Mouse (Mus musculus): ENCODE data around the gene Tti1. TPM values are rescaled to one million over a fixed set of nuclear protein-coding genes. Genes with fewer than 3 reads are reported as not detected.
A peak's percentile ranks its signal among the peaks of the same experiment; 100 is the strongest.

Tti1 gene
- polyA plus RNA-seq, 1 experiment from 2014 or later, result 7.0 TPM

DNA sequence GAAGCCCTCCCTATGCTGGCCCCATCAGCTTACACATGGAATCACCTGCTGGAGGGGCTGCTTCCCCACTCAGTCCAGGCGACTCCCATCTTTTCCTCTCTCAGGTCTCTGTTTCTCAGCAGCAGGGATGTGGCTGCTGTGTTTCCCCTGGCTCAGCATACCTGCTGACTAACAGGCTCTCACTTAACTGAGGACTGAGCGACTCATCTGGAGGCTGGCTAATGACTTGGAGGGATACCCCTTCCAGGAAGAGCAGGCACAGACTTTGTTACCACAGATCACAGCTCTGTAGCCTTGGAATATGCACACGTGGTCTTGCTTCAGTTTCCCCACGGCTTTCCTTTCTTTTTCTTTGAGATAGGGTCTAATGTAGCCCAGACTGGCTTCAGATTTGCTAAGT, 45.0 kb downstream of the Tti1 start:
- TF ChIP-seq CTCF (IDR thresholded peaks at IDR 0.05; ENCODE audit: low read depth), result no peak
- ATAC-seq (ENCODE audit: low FRiP score, low TSS enrichment) (no peak), DNase-seq (ENCODE audit: low spot score) (no peak)
- no peak overlapping the region for H3K4me2 ChIP-seq (replicated peaks; ENCODE audit: low read depth)
- H3K9ac ChIP-seq (ENCODE audit: low read length), result no peak overlapping the region
- no peaks in the 10 kb centered on the region for H3K27me3 ChIP-seq (ENCODE audit: control insufficient read depth, insufficient read depth, low read length)
- H3K4me1 ChIP-seq (replicated peaks; ENCODE audit: control insufficient read depth, insufficient read depth), result no peaks in the 10 kb centered on the region
- no peaks in the 10 kb centered on the region for H3K9me3 ChIP-seq (ENCODE audit: control insufficient read depth, low read length)
- 83% methylated on average over 4 of the region's 4 CpGs for WGBS
- H3K36me3 ChIP-seq (ENCODE audit: control insufficient read depth, insufficient read depth, low read length), result peaks cover 6% of the 10 kb centered on the region; the same call in 1 of the 2 replicates
- no peak overlapping the region for H3K27ac ChIP-seq (replicated peaks)
- no peak overlapping the region for H3K4me3 ChIP-seq (ENCODE audit: low read depth, low read length)

- Histone ChIP-seq H3K4me3 (ENCODE audit: low read depth, low read length) (no peak overlapping the region), H3K4me1 (replicated peaks; ENCODE audit: control insufficient read depth, insufficient read depth) (no peaks in the 10 kb centered on the region), H3K4me2 (replicated peaks; ENCODE audit: low read depth) (no peak overlapping the region), H3K27ac (replicated peaks) (no peak overlapping the region), H3K27me3 (ENCODE audit: control insufficient read depth, insufficient read depth, low read length) (no peaks in the 10 kb centered on the region), H3K36me3 (ENCODE audit: control insufficient read depth, insufficient read depth, low read length) (peaks cover 6% of the 10 kb centered on the region; the same call in 1 of the 2 replicates), H3K9me3 (ENCODE audit: control insufficient read depth, low read length) (no peaks in the 10 kb centered on the region), H3K9ac (ENCODE audit: low read length) (no peak overlapping the region)
- ATAC-seq (ENCODE audit: low FRiP score, low TSS enrichment) (no peak), DNase-seq (ENCODE audit: low spot score) (no peak)
- WGBS, result 67% methylated on average over 3 of the region's 3 CpGs
- TF ChIP-seq EP300 (optimal IDR thresholded peaks at IDR 0.05), result no peak
These were observed 45.5 kb downstream of the Tti1 start for GRCm38 (mm10) chr2:157982727-157983126.

GRCm38 (mm10) chr2:157979241-157979640, 49.0 kb downstream of the Tti1 start:
- no peak overlapping the region for H3K4me3 ChIP-seq (ENCODE audit: low read depth, low read length)
- no peak overlapping the region for H3K9ac ChIP-seq (ENCODE audit: low read length)
- H3K27me3 ChIP-seq (ENCODE audit: control insufficient read depth, insufficient read depth, low read length), result no peaks in the 10 kb centered on the region
- H3K36me3 ChIP-seq (ENCODE audit: control insufficient read depth, insufficient read depth, low read length), result peaks cover 2% of the 10 kb centered on the region; the same call in 1 of the 2 replicates
- DNase-seq (ENCODE audit: low spot score), result no peak
- WGBS, result 57% methylated on average over 5 of the region's 5 CpGs
- H3K4me2 ChIP-seq (replicated peaks; ENCODE audit: low read depth), result no peak overlapping the region
- H3K4me1 ChIP-seq (replicated peaks; ENCODE audit: control insufficient read depth, insufficient read depth), result no peaks in the 10 kb centered on the region
- no peak for ATAC-seq (ENCODE audit: low FRiP score, low TSS enrichment)
- no peak overlapping the region for H3K27ac ChIP-seq (replicated peaks)
- no peaks in the 10 kb centered on the region for H3K9me3 ChIP-seq (ENCODE audit: control insufficient read depth, low read length)
- no peak for TF ChIP-seq EP300 (optimal IDR thresholded peaks at IDR 0.05)

GRCm38 (mm10) chr2:157975595-157975994, 52.6 kb downstream of the Tti1 start:
- ATAC-seq (ENCODE audit: low FRiP score, low TSS enrichment) (no peak), DNase-seq (ENCODE audit: low spot score) (no peak)
- no peaks in the 10 kb centered on the region for H3K27me3 ChIP-seq (ENCODE audit: control insufficient read depth, insufficient read depth, low read length)
- no peak overlapping the region for H3K9ac ChIP-seq (ENCODE audit: low read length)
- no peak overlapping the region for H3K4me3 ChIP-seq (ENCODE audit: low read depth, low read length)
- no peaks in the 10 kb centered on the region for H3K9me3 ChIP-seq (ENCODE audit: control insufficient read depth, low read length)
- TF ChIP-seq CTCF (IDR thresholded peaks at IDR 0.05; ENCODE audit: low read depth) (no peak), EP300 (optimal IDR thresholded peaks at IDR 0.05) (no peak)
- H3K27ac ChIP-seq (replicated peaks), result no peak overlapping the region
- H3K4me2 ChIP-seq (replicated peaks; ENCODE audit: low read depth), result no peak overlapping the region
- H3K36me3 ChIP-seq (ENCODE audit: control insufficient read depth, insufficient read depth, low read length), result no peaks in the 10 kb centered on the region
- no peaks in the 10 kb centered on the region for H3K4me1 ChIP-seq (replicated peaks; ENCODE audit: control insufficient read depth, insufficient read depth)
- 2% methylated on average over 7 of the region's 7 CpGs for WGBS

DNA sequence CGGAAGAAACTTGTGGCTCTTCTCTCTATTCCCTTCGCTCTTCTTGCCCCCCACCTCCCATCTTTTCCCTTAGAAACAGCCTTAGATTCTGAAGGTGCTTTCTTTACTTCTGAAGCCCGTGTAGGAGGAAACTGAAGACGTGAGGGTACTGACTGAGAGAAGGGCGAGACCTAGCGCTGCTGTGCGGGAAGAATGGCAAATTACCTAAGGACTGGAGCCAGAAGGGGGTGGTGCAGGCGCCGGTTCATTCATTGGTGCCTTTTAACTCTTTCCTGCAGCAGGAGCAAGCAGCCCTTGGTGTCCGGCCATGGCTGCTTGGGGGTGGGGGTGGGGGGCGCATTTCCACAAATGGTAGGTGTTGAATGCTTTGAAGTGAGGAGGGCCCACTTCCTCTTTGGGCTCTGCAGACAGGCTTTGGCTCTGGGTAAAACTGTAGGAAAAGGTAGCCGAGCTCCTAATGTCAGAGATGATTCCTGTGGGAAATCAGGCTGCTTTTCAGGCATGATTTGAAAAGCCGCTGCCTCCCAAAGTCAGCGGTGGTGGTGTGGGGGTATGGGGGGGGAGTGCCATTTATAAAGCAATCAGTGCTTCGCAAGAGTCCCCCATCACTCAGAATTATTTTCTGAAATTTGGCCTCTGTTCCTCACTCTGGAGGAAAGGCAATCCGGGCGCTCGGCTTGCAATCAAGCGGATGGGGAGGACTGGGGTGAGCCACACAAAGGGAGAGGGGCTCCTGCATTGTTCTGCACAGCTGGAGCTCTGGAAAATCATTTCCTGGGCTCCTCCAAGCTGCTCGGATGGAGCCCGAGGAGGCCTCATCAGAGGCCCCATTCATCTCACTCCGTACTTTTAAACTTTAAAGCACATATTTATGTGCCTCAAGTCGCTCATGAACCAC, 53.4 kb downstream of the Tti1 start:
- no peak overlapping the region for H3K4me3 ChIP-seq (ENCODE audit: low read depth, low read length)
- 5% methylated on average over 23 of the region's 23 CpGs for WGBS
- ATAC-seq (ENCODE audit: low FRiP score, low TSS enrichment) (no peak), DNase-seq (ENCODE audit: low spot score) (no peak)
- TF ChIP-seq EP300 (optimal IDR thresholded peaks at IDR 0.05) (no peak), CTCF (IDR thresholded peaks at IDR 0.05; ENCODE audit: low read depth) (no peak)
- no peaks in the 10 kb centered on the region for H3K36me3 ChIP-seq (ENCODE audit: control insufficient read depth, insufficient read depth, low read length)
- no peak overlapping the region for H3K27ac ChIP-seq (replicated peaks)
- no peaks in the 10 kb centered on the region for H3K4me1 ChIP-seq (replicated peaks; ENCODE audit: control insufficient read depth, insufficient read depth)
- no peak overlapping the region for H3K9ac ChIP-seq (ENCODE audit: low read length)
- no peaks in the 10 kb centered on the region; the same call in 1 of the 2 replicates for H3K27me3 ChIP-seq (ENCODE audit: control insufficient read depth, insufficient read depth, low read length)
- H3K4me2 ChIP-seq (replicated peaks; ENCODE audit: low read depth), result no peak overlapping the region
- H3K9me3 ChIP-seq (ENCODE audit: control insufficient read depth, low read length), result no peaks in the 10 kb centered on the region

DNA sequence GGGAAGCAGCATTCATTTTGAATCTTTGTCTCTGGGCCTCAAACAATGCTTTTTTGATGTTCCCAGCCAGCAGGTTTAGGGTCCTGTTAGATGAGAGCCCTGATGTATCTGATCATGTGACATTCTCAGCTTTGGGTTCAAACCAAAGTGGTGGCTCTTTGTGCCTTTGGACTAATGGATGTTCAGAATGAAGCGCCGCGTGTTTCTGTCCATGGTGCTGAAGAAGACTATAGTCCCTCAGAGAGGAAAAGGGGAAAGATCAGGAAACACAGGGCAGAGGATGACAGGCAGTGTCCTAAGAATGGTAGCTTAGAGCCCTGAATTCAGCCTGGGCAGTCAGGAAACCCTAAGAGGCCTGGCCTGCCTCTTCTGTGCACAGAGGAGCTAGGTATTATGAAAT, 57.6 kb downstream of the Tti1 start:
- Histone ChIP-seq H3K9me3 (ENCODE audit: control insufficient read depth, low read length) (no peaks in the 10 kb centered on the region), H3K4me1 (replicated peaks; ENCODE audit: control insufficient read depth, insufficient read depth) (no peaks in the 10 kb centered on the region), H3K4me2 (replicated peaks; ENCODE audit: low read depth) (no peak overlapping the region), H3K27ac (replicated peaks) (no peak overlapping the region), H3K36me3 (ENCODE audit: control insufficient read depth, insufficient read depth, low read length) (no peaks in the 10 kb centered on the region), H3K9ac (ENCODE audit: low read length) (no peak overlapping the region), H3K4me3 (ENCODE audit: low read depth, low read length) (no peak overlapping the region), H3K27me3 (ENCODE audit: control insufficient read depth, insufficient read depth, low read length) (no peaks in the 10 kb centered on the region; the same call in 1 of the 2 replicates)
- DNase-seq (ENCODE audit: low spot score) (peak; percentile 56), ATAC-seq (ENCODE audit: low FRiP score, low TSS enrichment) (no peak)
- no peak for TF ChIP-seq CTCF (IDR thresholded peaks at IDR 0.05; ENCODE audit: low read depth)
- 0% methylated on average over 3 of the region's 3 CpGs for WGBS
